Mouse (Mus musculus) limb, embryonic 12.5 days (tissue): ENCODE measurements around the gene Vmn2r22. TPM values are rescaled to one million over a fixed set of nuclear protein-coding genes. Genes with fewer than 3 reads are reported as not detected.

Source experiments
- polyA plus RNA-seq: library from polyadenylated mRNA; unstranded; fragments of >200 nt; fragmentation: Nextera tagmentation; extraction: Ambion mirVana; gene quantifications from 2 replicates; pipeline ENCODE4 v1.2.1, GENCODE M21; 2016

The Vmn2r22 gene
- polyA plus RNA-seq, 1 experiment from 2014 or later: not detected

Other genes starting within 250 kb of the Vmn2r22 start
- not detected in 2 replicates for gene Vmn2r20, start 232.6 kb downstream of the Vmn2r22 start, polyA plus RNA-seq
- gene Vmn2r21, start 117.3 kb downstream of the Vmn2r22 start, polyA plus RNA-seq: not detected in 2 replicates
- not detected in 2 replicates for gene Vmn2r23, start 51.9 kb upstream of the Vmn2r22 start, polyA plus RNA-seq
- gene Vmn2r24, start 128.2 kb upstream of the Vmn2r22 start, polyA plus RNA-seq: not detected in 2 replicates
- gene Vmn2r25, start 202.7 kb upstream of the Vmn2r22 start, polyA plus RNA-seq: not detected in 2 replicates